ENCODE assay signal across 19 mouse cellular contexts in genomic region chr7:50470555-50470954, GRCm38 (mm10).
DNase-seq lines count a peak whose midpoint lies in the region; ATAC-seq lines count a peak whose summit lies in the region.
"Had no signal": no experiment of that assay in that cellular context is flagged by ENCODE, and none has a peak within 500 bp of the region (broad histone marks: within the 10 kb centered on the region; RNA-seq: fewer than 3 reads in every experiment).

No protein-coding gene starts in this region.

- peak; percentile 36 for DNase-seq in cerebellum, adult 11-12 months
- DNase-seq in retina, postnatal 1 day, result peak; percentile 17
- DNase-seq in retina, embryonic 14.5 days (ENCODE audit: low spot score), result no peak
- peak; percentile 56 to 73 for DNase-seq in cerebellum, postnatal 14 days
- no peak for DNase-seq in lung, postnatal 4 days
- no peak for DNase-seq in thymus, postnatal 4 days
- DNase-seq: adrenal gland, postnatal 10 days; forebrain, postnatal 0 days; gastrocnemius, postnatal 14 days; heart, postnatal 14 days; kidney, adult 8-10 months; kidney, postnatal 4 days; lung, embryonic 14.5 days; lung, postnatal 14 days; thymus, postnatal 14 days had no signal

- no peak for ATAC-seq in cerebellum, adult (ENCODE audit: insufficient number of reproducible peaks, low FRiP score, low TSS enrichment)
- ATAC-seq: forebrain, postnatal 0 days; intestine, embryonic 16.5 days; midbrain, embryonic 16.5 days; Patski had no signal

Comparison
In these comparisons a context has a peak if more than half of its experiments do, and no peak if none do; other contexts are left out.
1. DNase-seq: peak in cerebellum, adult 11-12 months (single experiment), retina, postnatal 1 day (single experiment) and cerebellum, postnatal 14 days (2 of 2); none in retina, embryonic 14.5 days (single experiment), lung, postnatal 4 days (0 of 2) and thymus, postnatal 4 days (single experiment).